Mouse (Mus musculus): ENCODE data around the gene Bhlhe40.

The Bhlhe40 gene

DNA sequence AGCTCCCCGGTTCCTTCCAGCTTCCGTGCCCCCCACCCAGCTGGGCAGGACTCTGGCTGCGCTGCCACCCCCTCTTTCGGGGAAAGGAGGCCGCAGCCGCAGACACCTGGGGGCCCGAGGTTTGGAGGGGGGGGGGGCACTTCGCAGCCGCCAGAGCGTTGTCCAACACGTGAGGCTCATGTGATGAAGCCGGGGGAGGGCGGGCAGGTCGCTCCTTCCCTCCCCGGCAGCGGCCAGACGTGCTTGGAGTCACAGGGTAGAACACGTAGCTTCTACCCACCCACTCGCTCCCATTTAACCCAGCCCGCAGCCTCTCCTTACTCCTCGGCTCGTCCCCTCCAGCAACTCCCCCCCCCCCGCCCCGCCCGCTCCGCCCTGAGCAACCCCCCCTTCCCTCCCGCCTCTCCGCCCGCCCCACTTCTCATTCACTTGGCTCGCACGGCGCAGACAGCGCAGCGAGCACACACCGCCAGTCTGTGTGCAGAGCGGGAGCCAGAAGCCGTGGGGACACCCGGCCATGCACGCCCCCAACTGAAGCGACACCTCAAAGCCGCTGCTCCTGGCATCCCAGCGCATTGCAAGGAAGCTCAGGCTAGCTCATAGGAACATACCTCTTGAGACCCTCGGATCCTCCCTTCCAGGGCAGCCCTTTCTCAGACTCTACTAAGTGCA, at the start of gene Bhlhe40:
Gene Bhlhe40, plus strand, starts transcription at position 424 of the 672 bp plus-strand sequence.
- peak; percentile 95 for DNase-seq (ENCODE audit: low spot score)

DNA sequence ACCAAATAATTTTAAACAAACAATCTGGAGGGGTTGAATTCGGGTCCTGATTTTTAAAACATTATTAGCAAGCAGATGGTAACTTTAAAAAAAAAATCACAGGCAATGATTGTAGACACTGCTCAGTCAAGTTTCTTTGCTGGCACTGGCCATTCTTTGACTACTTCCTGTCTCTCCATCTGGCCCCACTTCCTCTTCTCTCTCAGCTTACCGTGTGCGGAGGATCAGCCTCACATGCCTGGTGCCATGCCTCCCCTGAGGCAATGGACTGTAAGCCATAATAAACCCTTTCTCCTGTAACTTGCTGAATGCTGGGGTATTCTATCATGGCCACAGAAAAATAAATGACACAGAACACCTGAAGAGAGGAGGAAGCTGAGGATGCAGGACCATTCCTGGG, 48.8 kb upstream of the Bhlhe40 start:
- DNase-seq (ENCODE audit: low spot score): no peak

DNA sequence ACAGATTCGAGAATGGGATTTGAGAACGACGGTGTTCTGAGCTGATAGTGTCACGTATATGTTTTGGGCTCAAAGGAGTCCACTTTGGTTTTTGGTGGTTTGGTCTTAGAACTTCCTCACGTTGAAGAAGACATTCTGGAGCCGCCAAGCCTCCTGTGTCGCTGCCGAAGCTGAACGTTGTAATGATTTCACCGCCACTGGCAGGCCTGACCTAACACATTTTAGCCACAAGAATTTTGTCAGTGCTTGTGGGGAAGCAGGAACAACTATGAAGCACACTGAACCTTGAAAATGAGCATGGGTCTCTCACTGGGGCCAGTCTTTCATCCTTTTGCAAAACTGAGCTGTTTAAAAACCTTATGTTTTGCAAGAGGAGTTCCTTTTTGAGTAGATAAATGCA, 42.4 kb upstream of the Bhlhe40 start:
- DNase-seq (ENCODE audit: low spot score): no peak

DNA sequence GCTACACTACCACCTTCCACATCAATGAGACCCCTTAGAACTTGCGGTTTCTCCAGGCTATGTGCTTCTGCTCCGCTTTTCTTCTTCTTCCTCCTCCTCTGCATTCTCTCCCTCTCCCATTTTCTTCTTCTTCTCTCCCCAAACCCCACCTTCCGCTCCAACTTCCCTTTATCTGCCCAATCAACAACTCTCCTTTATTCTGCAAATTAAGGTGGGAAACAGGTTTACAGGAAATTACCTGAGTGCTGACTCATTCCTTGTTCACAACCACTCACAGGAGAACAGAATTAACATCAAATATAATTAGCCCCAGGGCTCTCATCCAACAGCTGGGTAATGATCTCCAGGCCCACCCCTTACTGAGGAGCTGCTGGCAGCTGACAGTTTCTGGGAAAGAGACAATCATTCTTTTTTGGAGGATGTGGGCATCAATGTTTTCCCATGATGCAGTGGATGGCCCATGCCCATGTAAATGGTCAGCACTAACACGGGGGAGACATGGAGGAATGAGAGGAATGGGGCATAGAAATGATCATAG, 37.3 kb upstream of the Bhlhe40 start:
- DNase-seq (ENCODE audit: low spot score): no peak

DNA sequence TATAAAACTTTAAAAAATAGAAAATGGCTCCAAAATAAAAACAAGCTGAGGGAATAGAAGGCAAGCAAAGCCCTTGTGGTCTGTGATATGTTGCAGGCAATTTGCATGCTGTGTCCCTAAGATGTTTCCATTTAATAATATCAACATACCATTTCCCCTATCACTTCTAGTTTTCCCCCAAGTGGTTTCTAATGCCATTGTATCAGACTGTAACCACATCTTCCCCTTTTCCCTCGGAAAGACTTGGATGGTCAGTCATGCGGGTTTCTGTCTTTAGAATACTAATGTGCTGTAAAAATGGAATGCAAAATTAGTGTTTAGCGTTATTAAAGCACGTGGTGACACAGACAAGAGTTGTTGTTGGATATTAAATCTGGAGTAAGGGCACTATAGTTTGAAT, 35.5 kb upstream of the Bhlhe40 start:
- DNase-seq (ENCODE audit: low spot score): no peak

DNA sequence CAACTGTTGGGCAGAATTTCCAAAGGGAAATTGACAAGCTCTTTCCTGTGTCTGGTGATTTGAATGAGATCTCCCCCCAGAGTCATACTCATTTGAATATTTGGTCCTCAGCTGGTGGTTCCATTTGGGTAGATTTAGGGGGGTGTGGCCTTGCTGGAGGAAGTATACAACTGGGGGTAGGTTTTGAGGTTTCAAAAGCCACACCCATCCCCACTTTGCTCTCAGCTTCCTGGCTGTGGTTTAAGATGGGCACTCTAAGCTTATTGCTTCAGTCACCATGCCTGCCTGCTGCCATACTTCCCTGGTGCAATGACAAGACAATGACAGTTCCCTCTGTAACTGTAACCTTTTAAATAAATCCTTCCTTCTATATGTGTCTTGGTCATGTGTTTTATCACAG, 29.7 kb upstream of the Bhlhe40 start:
- DNase-seq (ENCODE audit: low spot score): no peak

DNA sequence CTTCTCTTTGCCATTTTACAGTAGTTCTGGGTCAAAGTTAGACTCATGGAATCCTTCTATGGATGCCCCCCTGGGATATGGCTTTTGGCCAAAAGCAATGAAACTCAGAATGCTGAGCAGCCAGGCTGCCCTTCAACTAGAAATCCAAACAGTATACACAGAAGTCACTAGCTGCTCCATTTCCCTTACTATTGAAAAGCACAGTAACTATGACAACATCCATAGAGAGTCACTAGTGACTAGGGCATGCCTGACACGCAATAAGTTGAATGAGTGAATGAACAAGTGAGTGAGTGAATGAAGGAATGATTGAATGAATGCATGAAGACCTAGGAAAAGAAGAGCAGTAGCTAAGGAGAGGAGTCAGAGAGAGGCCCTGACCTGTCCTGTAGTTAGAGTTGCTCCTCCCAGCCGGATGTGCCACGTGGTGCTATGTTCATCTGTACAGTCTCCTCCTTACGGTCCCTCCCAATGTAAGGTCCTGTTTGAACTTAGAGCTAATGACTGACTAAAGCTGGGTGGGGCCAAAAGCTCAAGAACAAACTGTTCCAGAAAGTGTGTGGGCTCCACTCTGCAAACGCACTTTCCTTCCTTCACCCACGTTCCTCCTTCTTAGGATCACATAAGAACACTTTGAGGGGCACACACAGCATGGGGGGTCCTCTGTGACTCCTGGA, 22.1 kb upstream of the Bhlhe40 start:
- peak; percentile 55 for DNase-seq (ENCODE audit: low spot score)

DNA sequence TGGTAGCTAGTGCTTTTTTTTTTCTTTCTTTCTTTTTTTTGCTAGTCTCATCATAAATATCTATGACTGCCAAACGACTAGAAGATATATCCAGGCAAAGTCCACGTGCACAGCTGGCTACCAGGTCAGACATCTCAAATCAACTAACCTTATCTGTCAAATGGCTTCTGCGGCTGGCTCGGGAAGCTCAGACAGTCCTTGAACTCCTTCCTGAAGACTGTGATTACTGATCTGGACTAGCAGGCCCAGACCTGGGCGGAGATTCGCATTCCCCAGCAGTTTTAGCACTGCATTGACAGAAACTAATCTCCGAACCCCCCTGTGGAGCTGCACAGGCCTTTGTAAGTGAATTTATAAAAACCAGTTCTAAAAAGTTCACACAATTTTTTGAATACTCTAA, 18.4 kb upstream of the Bhlhe40 start:
- no peak for DNase-seq (ENCODE audit: low spot score)

DNA sequence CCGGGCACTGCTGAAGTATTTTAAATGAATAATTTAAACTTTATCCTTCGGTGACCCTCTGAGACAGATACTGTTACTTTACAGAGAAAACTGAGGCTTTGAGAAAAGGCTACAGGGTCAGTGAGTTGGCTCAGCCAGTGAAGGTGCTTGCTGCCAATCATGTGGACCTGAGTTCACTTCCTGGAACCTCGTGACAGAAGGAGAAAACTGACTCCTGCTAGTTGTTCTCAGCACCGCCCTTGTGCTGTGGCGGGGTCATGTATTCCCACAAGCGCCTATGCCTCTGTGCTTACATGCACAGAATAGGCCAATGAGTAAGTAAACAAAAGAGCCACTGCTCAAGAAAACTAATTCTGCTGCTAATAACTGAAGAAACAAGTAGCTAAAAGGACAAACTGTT, 17.4 kb upstream of the Bhlhe40 start:
- DNase-seq (ENCODE audit: low spot score): peak; percentile 54

DNA sequence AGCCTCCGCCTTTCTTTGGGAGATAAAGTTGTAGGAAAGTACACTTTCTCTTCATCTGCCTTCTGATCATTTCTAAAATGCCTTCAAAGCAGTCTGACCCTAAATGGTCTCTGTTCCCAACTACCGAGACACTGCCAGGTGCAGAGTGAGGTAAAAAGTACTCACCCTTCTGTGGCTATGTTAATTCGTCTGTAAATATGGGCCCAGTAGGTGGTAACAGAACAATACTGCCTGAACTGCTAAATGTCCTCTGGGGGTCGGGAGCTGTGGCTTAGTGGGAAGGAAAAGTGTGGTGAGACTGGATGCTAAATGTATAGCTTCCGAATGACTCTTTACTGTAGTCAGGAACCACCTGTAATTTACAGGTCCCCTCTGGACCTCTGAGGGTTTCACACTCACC, 16.1 kb upstream of the Bhlhe40 start:
- no peak for DNase-seq (ENCODE audit: low spot score)

DNA sequence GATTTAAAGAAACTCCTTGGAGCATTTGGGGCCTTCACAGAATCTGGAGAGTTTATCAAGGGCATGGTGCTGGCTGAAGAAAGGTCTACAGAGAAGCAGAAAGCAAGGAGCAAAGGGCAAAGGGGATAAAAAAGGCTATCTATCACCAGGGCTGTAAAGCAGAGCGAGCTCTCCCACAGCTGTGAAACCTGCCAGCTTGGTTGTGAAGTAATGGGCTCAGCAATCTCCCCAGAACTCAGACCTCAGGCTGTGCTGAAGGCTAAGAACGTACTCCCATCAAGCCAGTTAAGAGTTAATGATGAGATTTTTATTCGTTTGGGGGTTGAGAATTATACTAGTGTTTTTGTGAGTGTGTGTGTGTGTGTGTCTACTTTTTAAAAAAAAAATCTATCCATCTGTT, 13.3 kb upstream of the Bhlhe40 start:
- peak; percentile 22 for DNase-seq (ENCODE audit: low spot score)

DNA sequence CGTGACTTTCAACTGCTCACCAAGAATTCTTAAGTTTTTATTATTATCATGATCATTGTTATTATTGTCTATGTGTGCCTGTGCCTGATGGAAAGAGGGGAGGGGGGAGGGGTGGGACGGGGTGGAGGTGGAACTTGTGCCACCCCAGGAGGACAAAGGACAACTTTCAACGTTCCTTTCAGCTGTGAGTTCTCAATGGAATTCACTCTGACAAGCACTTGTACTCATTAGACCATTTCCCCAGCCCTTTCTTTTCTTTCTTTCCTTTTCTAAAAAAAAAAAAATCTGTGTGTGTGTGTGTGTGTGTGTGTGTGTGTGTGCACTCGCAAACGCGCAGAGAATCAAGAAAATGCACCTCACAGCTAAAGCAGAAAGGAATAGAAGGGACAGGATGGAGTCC, 12.4 kb upstream of the Bhlhe40 start:
- DNase-seq (ENCODE audit: low spot score): no peak

DNA sequence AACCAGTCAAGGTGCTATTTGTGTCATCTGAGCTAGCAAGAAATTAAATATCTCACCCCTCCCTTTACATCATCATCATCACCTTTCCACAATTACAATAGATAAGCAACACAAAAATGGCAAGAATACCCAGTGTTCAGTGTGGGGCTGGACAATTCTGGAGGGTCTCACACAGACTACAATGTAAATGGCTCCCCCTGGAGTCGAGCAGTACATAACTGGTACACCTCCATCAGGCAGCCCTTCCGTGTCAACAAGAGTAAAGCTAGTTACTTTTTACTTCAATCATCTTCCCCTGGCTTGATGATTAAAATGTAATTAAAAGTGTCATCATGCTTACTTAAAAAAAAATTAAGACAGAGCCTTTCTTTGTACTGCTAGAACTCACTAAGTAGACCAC, 4.6 kb upstream of the Bhlhe40 start:
- DNase-seq (ENCODE audit: low spot score): no peak

DNA sequence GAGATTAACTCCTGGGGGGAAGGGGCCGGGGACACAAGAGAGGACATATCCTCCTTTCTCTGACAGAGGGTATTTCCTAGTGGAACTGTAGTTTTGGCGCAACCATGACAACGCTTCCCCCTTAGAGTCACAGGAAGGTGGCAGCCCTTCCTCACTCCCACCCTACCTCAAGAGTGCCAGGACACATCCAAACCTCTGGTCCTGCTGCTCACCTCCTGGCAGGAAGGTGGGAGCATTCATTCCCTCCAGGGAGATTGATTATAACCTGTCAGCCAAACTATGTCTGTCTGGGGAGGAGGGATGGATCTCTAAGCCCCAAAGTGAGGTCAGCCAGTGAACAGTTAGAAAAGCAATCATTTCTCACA, 2.4 kb upstream of the Bhlhe40 start:
- peak; percentile 28 for DNase-seq (ENCODE audit: low spot score)

DNA sequence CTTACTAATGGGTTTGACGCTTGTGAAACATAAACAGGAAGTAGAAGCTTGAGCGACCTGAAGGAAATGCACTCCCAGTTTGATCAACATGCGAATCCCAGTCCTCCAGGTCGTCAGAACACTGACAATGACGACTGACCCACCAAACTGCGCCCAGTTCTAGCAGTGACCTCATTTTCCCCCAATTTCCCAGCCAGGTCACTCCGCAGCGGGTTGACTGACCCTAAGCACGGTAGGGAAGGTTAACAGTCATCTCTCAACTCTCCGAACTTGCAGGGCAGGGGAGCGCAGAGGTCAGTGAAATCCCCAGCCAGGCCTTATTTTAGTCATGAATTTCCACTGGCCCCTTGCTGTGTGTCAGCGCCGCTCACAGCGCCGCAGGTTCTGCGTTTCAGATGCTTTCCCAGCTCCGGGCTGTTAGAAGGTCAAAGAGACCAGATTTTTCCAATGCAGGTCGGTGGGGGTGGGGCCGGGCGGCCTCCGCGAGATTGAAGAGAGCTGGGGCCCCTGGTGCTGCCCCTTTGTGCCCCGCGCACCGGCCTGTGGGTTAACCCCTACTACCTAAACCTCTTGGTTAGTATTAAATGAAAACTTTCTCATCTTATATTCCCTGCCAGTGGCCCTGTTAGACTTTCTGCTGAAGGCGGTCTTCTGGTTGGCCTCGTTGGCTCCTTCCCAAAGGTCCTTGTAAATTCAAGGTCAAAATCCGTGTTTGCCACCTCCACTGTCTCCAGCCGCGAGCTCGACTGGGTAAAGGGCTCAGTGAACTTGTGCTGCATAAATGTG, 1.8 kb upstream of the Bhlhe40 start:
- DNase-seq (ENCODE audit: low spot score): peak; percentile 73

DNA sequence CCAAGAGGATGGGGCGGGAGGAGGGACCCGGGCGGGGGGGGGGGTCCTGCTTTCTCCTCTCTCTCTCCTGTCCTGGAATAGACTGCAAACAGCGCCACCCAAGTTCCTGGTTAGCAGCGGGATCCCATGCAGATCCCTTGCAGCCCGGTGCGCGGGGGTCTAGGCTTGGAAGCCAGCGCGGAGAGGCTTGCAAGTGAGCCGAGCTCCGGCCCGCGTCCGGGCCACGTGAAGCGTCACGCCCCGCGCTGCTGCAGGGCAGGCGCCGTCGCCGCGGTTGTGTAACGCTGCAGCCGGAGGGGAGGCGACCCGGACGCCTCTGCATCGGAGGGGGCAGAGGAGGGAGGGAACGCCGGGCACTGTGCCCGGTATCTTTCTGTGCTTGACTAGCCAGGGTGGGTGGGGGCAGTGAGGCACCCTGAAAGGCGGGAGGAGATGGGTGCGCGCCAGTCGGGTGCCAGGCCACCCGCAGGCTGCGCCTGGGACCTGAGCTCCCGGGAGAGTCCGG, 1.2 kb upstream of the Bhlhe40 start:
- DNase-seq (ENCODE audit: low spot score): peak; percentile 89

DNA sequence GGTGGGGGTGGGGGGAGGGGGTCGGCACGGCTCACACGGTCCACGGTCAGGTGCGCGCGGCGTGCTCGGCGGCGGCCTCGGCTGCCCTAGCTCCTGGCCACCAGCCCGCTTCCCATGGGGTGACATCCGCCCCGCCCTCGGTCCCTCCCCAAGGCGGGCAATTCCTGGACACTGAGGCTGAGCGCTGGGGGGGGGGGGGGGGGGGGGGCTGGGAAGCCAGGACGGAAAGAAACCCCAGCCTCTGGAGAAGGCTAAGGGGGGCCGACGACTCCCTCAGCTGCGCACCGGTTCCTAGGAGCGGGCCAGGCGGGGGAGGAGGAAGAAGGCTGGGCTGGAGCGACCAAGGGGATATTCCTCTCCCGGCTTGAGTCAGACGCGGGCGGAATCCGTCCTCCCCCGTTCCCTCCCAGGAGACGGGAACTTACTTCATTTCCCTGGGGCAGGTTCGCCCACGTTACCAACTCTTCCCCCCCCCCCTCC, 663 bp upstream of the Bhlhe40 start:
- peak; percentile 92 for DNase-seq (ENCODE audit: low spot score)

DNA sequence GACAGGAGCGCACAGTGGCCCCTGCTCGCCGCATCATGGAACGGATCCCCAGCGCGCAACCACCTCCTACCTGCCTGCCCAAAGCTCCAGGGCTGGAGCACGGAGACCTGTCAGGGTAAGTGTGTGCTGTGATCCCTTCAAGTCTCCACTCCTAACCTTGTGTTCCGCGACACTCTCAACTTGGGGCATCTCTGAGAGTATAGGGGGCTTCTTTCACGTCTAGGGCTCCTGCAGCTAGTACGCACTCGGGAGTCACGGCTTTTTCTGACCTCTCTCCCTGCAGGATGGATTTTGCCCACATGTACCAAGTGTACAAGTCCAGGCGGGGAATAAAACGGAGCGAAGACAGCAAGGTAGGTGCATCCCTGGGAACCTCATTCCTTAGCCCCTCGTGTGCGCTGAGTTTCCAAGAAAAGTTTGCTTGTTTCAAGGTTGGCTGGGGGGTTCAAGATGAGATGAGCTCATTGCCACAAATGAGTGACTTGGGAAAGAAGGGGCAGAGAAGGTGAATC, 505 bp downstream of the Bhlhe40 start:
- DNase-seq (ENCODE audit: low spot score): no peak

DNA sequence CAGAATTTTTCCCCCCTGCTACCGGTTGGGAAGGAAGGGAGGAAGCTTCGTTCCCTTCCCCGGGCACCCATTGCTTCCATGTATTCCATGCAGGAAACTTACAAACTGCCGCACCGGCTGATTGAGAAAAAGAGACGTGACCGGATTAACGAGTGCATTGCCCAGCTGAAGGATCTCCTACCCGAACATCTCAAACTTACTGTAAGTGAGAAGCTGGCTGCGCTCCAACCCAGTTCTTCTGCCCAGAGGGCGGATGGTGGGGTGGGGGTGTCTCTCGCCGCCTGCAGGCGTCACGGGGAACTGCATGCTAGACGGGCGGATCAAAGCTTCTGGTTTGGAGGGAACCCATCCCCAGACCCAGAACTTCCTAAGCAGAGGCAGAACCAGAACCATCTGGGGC, 983 bp downstream of the Bhlhe40 start:
- DNase-seq (ENCODE audit: low spot score): peak; percentile 73

DNA sequence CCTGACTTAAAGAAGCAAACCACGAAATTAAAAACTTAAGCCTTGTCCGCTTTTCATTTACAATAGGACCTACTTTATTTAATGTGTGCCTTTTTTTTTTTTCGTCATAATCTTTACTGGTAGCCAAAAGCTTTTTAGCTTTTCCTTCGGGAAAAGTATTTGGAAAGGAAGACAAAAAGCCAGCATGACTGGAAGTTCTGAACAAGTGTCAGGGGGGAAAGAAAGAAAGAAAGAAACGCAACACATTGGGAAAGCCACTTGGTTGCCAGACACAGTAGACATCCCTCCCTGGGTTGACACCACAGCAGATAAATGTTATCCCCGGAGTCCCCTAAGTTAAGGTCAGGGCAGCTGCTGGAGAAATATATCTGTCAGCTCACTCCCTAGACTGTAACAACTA, 1.5 kb downstream of the Bhlhe40 start:
- no peak for DNase-seq (ENCODE audit: low spot score)

DNA sequence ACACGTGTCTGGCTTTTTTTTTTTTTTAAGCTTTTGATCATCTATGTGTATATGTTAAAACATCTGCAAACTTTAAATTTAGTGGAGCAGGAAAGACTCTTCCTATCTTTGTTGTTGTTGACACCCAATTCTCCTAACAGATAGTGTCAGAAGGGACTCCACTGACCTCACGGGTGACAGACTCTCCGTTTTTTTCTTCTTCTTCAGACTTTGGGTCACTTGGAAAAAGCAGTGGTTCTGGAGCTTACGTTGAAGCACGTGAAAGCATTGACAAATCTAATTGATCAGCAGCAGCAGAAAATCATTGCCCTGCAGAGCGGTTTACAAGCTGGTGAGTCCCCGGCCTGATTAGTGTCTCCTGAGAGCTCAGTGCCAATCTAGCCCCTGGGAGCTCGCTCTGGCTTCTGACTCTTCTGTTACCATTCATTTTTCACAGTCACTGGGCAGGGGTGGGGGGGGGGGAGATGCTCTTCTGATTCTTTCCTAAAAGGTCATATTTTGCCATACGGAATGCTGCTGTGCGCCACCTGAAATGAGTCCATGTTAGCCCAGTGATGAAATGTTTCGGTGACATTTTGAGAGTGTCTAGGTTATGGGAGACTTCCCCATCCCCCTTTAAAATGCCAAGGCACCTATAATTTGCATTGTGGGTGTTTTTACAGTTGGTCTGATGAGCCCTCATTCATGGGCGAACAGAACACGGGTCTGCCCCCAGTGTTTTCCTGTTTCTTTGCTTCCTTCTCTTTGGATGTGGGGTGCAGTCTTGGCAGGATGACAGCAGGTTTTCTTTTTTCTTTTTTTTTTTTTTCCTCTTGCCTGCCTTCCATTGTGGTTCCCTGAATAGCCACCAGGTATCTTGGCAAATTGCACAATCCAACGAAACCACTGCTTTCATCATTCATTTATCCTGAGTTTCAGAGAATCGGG, 2.1 kb downstream of the Bhlhe40 start:
- no peak for DNase-seq (ENCODE audit: low spot score)
